Mouse (Mus musculus) ES-E14 (cell line): ENCODE data around the gene Kcnk5.

ENCODE experiments used
- CHD2 ChIP-seq: IDR thresholded peaks from 2 replicates; pipeline ENCODE4 v1.6.1; 2014; ENCODE audit warnings: mild to moderate bottlenecking, low read depth, low read length, inconsistent platforms
- MAFK ChIP-seq: IDR thresholded peaks from 2 replicates; pipeline ENCODE4 v1.6.1; 2014; ENCODE audit warnings: mild to moderate bottlenecking, low read depth, low read length, inconsistent platforms; ENCODE audit not compliant: insufficient read depth
- ZC3H11A ChIP-seq: IDR thresholded peaks from 2 replicates; pipeline ENCODE4 v1.6.1; 2012; ENCODE audit warnings: low read depth, mild to moderate bottlenecking, inconsistent platforms, low read length, borderline replicate concordance

- TF ChIP-seq CHD2 = no peak
- no peak for TF ChIP-seq ZC3H11A
- TF ChIP-seq MAFK = no peak
Observed at GRCm38 (mm10) chr14:20179080-20179479, 2.5 kb downstream of the Kcnk5 start.
